Comparison of ENCODE assay signal across 20 mouse cellular contexts in the genomic region with DNA sequence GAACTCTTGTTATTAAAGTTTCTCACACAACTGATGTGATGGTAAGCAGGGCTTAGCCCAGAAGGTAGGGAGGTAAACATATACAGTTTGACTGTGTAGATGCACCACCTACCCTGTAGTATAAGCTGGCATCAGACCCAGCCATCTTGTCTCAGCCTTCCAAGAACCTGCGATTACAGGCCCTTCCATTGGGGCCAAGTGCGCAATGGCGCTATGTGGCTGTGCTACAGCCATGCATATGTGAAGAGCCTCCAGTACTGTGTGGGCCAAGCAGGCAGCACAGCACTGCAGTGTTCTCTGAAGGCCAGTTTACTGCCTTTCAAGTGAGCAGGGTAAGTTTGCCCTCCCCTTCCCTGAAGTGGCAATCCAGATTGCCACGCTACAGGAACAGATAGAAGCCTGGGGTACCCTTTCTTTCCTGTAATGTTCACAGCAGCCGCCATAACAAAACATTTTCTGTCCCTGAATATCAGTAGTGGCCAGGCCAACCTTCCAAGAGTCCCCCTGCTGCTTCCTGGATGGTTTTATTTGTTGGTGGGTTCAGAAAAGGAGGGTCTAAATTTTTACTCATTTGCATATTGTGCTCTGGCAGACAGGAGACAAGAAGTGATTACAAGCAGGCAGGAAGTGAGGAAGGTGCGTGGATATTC.
DNase-seq lines count a peak whose midpoint lies in the region; ATAC-seq lines count a peak whose summit lies in the region.
"Had no signal": no experiment of that assay in that cellular context is flagged by ENCODE, and none has a peak within 500 bp of the region (broad histone marks: within the 10 kb centered on the region; RNA-seq: fewer than 3 reads in every experiment).

No protein-coding gene starts in this region.

- 67% methylated on average over 6 of the region's 6 CpGs for WGBS in forebrain, embryonic 16.5 days
- 89% methylated on average over 6 of the region's 6 CpGs for WGBS in forebrain, embryonic 11.5 days
- WGBS in neural tube, embryonic 14.5 days = 75% methylated on average over 6 of the region's 6 CpGs

- no peak overlapping the region for H3K27ac ChIP-seq in forebrain, embryonic 16.5 days (ENCODE audit: low read length)
- H3K27ac ChIP-seq in forebrain, embryonic 11.5 days (ENCODE audit: low read depth, low read length) = no peak overlapping the region
- H3K27ac ChIP-seq in neural tube, embryonic 14.5 days (ENCODE audit: low read depth, low read length) = no peak overlapping the region
- H3K27ac ChIP-seq: embryonic facial prominence, embryonic 10.5 days; forebrain, embryonic 15.5 days; heart, embryonic 10.5 days; heart, embryonic 15.5 days; hindbrain, embryonic 15.5 days had no signal

- H3K36me3 ChIP-seq in forebrain, embryonic 16.5 days (ENCODE audit: control insufficient read depth, insufficient read depth) = no peaks in the 10 kb centered on the region
- no peaks in the 10 kb centered on the region for H3K36me3 ChIP-seq in forebrain, embryonic 11.5 days (ENCODE audit: control insufficient read depth, insufficient read depth, low read length)
- peaks cover 52% of the 10 kb centered on the region for H3K36me3 ChIP-seq in megakaryocyte, embryonic 14.5 days (replicated peaks; ENCODE audit: low read length)
- H3K36me3 ChIP-seq in neural tube, embryonic 14.5 days (ENCODE audit: control insufficient read depth, insufficient read depth, low read length) = no peaks in the 10 kb centered on the region
- H3K36me3 ChIP-seq: embryonic facial prominence, embryonic 10.5 days; forebrain, embryonic 15.5 days; heart, embryonic 10.5 days; heart, embryonic 15.5 days; hindbrain, embryonic 15.5 days had no signal

- no peaks in the 10 kb centered on the region for H3K9me3 ChIP-seq in forebrain, embryonic 16.5 days (ENCODE audit: control insufficient read depth, low read length)
- H3K9me3 ChIP-seq in forebrain, embryonic 11.5 days (ENCODE audit: control insufficient read depth, low read length) = no peaks in the 10 kb centered on the region
- H3K9me3 ChIP-seq in megakaryocyte, embryonic 14.5 days = no peaks in the 10 kb centered on the region
- no peaks in the 10 kb centered on the region for H3K9me3 ChIP-seq in neural tube, embryonic 14.5 days (ENCODE audit: control insufficient read depth, low read length)
- H3K9me3 ChIP-seq: embryonic facial prominence, embryonic 10.5 days; forebrain, embryonic 15.5 days; heart, embryonic 10.5 days; heart, embryonic 15.5 days; hindbrain, embryonic 15.5 days had no signal

- H3K4me2 ChIP-seq in forebrain, embryonic 16.5 days (ENCODE audit: low read length) = no peak overlapping the region
- no peak overlapping the region for H3K4me2 ChIP-seq in forebrain, embryonic 11.5 days (ENCODE audit: low read depth, low read length, severe bottlenecking)
- H3K4me2 ChIP-seq in neural tube, embryonic 14.5 days (ENCODE audit: low read depth, low read length) = no peak overlapping the region
- H3K4me2 ChIP-seq: forebrain, embryonic 15.5 days; heart, embryonic 15.5 days; hindbrain, embryonic 15.5 days had no signal

- 0 out of 2 replicates have a peak, but pooled peaks have one; percentile 34 for ATAC-seq in forebrain, embryonic 16.5 days
- ATAC-seq in forebrain, embryonic 11.5 days (replicated peaks; ENCODE audit: low FRiP score) = no peak
- no peak for ATAC-seq in megakaryocyte, adult 5-6 weeks (ENCODE audit: poor library complexity, severe bottlenecking)
- ATAC-seq in neural tube, embryonic 14.5 days (ENCODE audit: low read depth) = peak; percentile 50; the same call in 1 of the 2 replicates
- ATAC-seq: forebrain, embryonic 15.5 days; intestine, embryonic 16.5 days had no signal

- H3K4me3 ChIP-seq in forebrain, embryonic 16.5 days (replicated peaks; ENCODE audit: low read length) = no peak overlapping the region
- no peak overlapping the region for H3K4me3 ChIP-seq in forebrain, embryonic 11.5 days (ENCODE audit: low read depth, low read length)
- peak overlapping the region; percentile 80 for H3K4me3 ChIP-seq in megakaryocyte, embryonic 14.5 days (replicated peaks)
- H3K4me3 ChIP-seq in neural tube, embryonic 14.5 days (ENCODE audit: low read depth, low read length) = no peak overlapping the region
- H3K4me3 ChIP-seq: embryonic facial prominence, embryonic 10.5 days; forebrain, embryonic 15.5 days; heart, embryonic 10.5 days; heart, embryonic 15.5 days; hindbrain, embryonic 15.5 days had no signal

- H3K4me1 ChIP-seq in forebrain, embryonic 16.5 days (replicated peaks; ENCODE audit: control insufficient read depth, insufficient read depth, low read length) = peaks cover 7% of the 10 kb centered on the region
- H3K4me1 ChIP-seq in forebrain, embryonic 11.5 days (replicated peaks; ENCODE audit: control insufficient read depth, insufficient read depth, low read length) = peaks cover 4% of the 10 kb centered on the region; the same call in 1 of the 2 replicates
- H3K4me1 ChIP-seq in megakaryocyte, embryonic 14.5 days = peaks cover 97% of the 10 kb centered on the region
- no peaks in the 10 kb centered on the region for H3K4me1 ChIP-seq in neural tube, embryonic 14.5 days (ENCODE audit: control insufficient read depth, insufficient read depth, low read length)

- H3K27me3 ChIP-seq in forebrain, embryonic 16.5 days (replicated peaks; ENCODE audit: control insufficient read depth, insufficient read depth, low read length) = no peaks in the 10 kb centered on the region
- no peaks in the 10 kb centered on the region for H3K27me3 ChIP-seq in forebrain, embryonic 11.5 days (ENCODE audit: control insufficient read depth, insufficient read depth, low read length)
- H3K27me3 ChIP-seq in megakaryocyte, embryonic 14.5 days (replicated peaks) = no peaks in the 10 kb centered on the region
- no peaks in the 10 kb centered on the region for H3K27me3 ChIP-seq in neural tube, embryonic 14.5 days (ENCODE audit: control insufficient read depth, insufficient read depth, low read length)
- H3K27me3 ChIP-seq: CH12.LX; forebrain, embryonic 15.5 days; heart, embryonic 15.5 days; hindbrain, embryonic 15.5 days had no signal

- no peak for DNase-seq in forebrain, embryonic 11.5 days (ENCODE audit: low spot score)
- no peak for DNase-seq in neural tube, embryonic 10.5 days (ENCODE audit: extremely low spot score, low spot score)
- DNase-seq in right cerebral cortex, adult 2 months (ENCODE audit: low spot score in 2 of 2) = no peak
- DNase-seq: adrenal gland, postnatal 10 days; cerebellum, adult 11-12 months; cerebellum, adult 9-11 months; gastrocnemius, postnatal 36 days; heart, adult 18-20 months; heart, postnatal 14 days had no signal

- no peak overlapping the region for H3K9ac ChIP-seq in forebrain, embryonic 16.5 days (replicated peaks; ENCODE audit: low read depth, low read length)
- no peak overlapping the region for H3K9ac ChIP-seq in forebrain, embryonic 11.5 days (ENCODE audit: low read length)
- no peak overlapping the region for H3K9ac ChIP-seq in neural tube, embryonic 14.5 days (replicated peaks; ENCODE audit: low read depth, low read length)
- H3K9ac ChIP-seq: forebrain, embryonic 15.5 days; heart, embryonic 15.5 days; hindbrain, embryonic 15.5 days had no signal

Comparison
In these comparisons a context has a peak if more than half of its experiments do, and no peak if none do; other contexts are left out.
1. ATAC-seq: peak in forebrain, embryonic 16.5 days (single experiment) and neural tube, embryonic 14.5 days (single experiment); none in forebrain, embryonic 11.5 days (single experiment) and megakaryocyte, adult 5-6 weeks (single experiment).